Mouse (Mus musculus): ENCODE results near the gene Ccdc82. TPM values are rescaled to one million over a fixed set of nuclear protein-coding genes. Genes with fewer than 3 reads are reported as not detected.
A peak's percentile ranks its signal among the peaks of the same experiment; 100 is the strongest.

Ccdc82 gene
- total RNA-seq (2015; ENCODE audit: low replicate concordance) (27.7 and 28.4 TPM in 2 replicates), total RNA-seq (2017; ENCODE audit: low replicate concordance) (32.6 and 40.8 TPM in 2 replicates)

DNA sequence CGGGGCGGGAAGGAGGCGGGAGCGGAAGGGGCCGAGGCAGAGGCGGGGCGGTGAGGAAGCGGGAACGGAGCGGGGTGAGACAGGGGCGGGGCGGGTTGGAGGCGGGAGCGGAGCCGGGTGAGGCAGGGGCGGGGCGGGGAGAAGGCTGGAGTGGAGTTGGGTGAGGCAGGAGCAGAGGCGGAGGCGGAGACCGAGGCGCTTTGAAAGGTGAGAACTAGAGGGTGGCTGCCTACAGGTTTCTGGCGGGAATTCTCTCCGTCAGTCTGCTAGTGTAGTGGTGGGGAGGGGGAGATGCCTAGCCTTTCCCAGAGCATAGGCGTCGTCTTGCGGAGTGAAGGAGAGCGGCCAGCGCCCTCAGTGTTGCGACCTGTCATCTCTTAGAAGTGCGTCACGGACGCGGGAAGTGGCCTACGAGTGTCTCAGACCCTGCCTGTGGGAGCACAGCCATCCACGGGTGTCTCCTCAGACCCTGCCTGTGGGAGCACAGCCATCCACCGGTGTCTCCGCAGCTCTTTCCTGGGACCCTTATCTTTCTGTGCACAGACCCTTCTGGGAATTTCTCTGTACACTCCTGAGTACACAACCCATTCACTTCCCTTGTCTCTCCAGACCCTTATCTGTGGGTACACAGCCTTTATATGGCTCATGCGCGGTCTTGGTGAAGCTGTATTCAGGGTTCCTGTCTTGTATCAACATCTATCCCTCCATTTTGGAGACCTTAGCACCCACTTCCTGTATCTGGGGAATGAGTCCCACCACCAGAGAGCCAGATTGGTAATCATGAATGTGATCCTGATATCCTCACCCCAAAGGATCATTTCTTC is at the start of gene Ccdc82:
TSS of gene Ccdc82 (plus strand) at position 141 of the 824 bp plus-strand sequence.
- ATAC-seq (replicated peaks; ENCODE audit: low FRiP score, poor library complexity, severe bottlenecking), result peak; percentile 99

DNA sequence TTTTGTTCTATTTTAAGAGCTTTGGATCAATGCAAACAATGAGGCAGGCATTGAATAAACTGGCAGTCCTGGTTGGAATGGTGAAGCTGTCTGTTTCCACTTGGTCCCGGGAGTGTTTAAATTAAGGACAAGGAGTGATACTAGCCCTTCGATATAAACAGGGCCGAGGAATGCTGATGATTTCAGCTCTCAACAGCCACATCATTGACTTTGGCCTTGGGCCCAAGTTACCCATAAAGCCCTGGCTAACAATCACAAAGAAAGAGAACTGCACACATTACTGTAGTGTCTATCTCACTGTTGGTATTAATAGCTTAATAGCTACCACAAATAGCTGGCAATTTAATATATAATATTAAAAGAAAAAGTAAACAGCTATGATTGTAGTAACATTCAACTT is 46.7 kb upstream of the Ccdc82 start:
- no peak for ATAC-seq (replicated peaks; ENCODE audit: low FRiP score, poor library complexity, severe bottlenecking)

DNA sequence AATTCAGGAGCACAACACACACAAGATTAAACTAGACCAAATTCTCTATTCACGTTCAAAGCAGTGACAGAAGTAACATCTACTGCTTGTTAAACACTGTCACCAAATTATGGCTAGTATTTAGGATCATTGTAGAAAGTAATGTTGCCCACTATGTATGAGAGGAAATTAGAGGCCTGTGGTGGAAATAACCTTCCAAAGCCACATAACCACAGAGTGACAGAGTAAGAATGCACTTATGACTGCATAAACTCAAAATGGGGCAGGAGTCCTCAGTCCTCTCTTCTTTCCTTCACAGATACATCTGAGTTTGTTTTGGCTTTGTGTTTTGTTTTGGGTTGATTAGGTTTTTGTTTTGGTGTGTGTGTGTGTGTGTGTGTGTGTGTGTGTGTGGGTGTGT is 43.6 kb upstream of the Ccdc82 start:
- no peak for ATAC-seq (replicated peaks; ENCODE audit: low FRiP score, poor library complexity, severe bottlenecking)

DNA sequence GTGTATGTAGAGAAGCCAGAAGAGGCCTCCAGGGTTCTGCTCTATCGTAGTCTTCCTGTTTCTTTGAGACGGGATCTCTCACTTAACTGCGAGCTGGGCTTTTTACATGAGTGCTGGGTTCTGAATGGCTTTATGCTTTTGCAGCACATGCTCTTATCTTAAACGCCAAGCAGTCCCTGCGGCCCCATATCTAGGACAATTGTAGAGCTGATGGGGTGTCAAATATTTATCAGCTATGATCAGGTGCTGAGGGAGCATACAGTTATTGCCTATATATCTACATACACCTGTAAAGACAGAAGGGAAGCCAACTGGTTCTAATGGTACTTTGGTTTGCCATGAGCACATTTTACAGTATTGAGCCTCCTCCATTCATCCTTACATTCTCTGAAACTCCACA is 43.1 kb upstream of the Ccdc82 start:
- ATAC-seq (replicated peaks; ENCODE audit: low FRiP score, poor library complexity, severe bottlenecking), result no peak

- no peak for ATAC-seq (replicated peaks; ENCODE audit: low FRiP score, poor library complexity, severe bottlenecking)
These were observed 40.4 kb upstream of the Ccdc82 start for GRCm38 (mm10) chr9:13206369-13206768.

DNA sequence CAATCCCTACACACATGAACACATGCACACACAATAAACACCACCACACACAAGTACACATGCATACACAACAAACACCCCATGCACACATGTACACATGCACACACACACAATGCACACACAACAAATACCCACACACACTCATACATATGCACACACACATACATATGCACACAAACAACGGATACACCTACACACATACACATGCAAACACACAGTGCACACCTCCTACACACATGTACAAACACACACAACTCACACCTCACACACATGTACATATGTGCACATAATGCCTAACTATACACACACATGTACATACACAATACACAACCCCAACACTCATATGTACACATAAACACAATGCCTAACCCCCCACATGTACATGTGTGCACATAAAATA is 20.9 kb upstream of the Ccdc82 start:
- no peak for ATAC-seq (replicated peaks; ENCODE audit: low FRiP score, poor library complexity, severe bottlenecking)

GRCm38 (mm10) chr9:13230553-13230952 is 16.2 kb upstream of the Ccdc82 start:
- ATAC-seq (replicated peaks; ENCODE audit: low FRiP score, poor library complexity, severe bottlenecking), result no peak

DNA sequence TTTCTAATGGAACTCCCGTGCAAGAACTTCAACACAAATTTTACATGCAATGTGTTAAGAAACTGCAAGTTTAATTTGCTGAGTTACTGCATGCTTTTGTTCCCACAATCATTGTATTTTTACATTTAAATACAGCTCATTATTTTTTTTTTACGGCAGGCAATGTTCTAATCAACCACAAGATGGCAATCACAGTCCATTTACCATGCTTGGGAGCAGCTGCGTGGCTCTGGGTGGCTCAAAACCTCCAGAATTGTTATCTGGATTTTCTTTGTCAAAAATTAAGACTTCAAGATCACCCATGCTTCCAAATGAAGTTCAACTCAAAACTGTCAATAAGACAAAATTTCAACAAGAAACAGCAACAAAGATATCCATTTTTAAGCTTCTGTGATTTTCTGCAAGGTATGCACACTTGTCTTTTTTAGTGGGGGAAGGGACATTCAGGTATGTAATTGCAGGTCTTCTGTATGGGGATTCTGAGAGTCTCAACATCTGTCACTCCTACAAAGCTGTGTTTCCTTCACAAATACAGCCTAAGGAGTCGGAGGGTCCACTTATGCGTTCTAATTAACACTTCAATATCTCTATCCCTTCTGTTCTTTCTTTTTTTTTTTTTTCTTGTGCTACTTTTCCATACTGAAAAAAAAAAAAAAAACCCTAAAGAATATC is 15.1 kb upstream of the Ccdc82 start:
- no peak for ATAC-seq (replicated peaks; ENCODE audit: low FRiP score, poor library complexity, severe bottlenecking)

GRCm38 (mm10) chr9:13242321-13242720 is 4.4 kb upstream of the Ccdc82 start:
- no peak for ATAC-seq (replicated peaks; ENCODE audit: low FRiP score, poor library complexity, severe bottlenecking)

DNA sequence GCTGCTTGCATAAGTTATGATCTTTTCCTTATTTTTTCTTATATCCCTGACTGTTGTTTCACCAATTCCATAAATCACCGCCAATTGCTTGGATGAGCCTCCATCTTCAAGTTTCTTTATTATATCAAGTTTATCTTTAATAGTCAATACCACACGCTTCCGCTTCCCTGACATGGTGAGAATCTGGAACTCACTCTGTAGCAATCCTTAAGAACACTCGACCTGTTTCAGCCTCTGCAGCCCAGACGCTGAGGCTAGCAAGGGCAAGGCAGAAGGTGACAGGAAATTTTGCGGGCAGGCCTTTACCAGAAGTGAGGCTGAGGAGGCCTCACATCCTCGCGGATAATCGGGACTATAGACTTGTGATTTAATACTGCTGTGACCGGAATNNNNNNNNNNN is 1.3 kb upstream of the Ccdc82 start, which contains the start of gene Jrkl:
TSS of gene Jrkl (minus strand) at position 349 of the 400 bp plus-strand sequence.
- peak; percentile 40; the same call in 1 of the 2 replicates for ATAC-seq (replicated peaks; ENCODE audit: low FRiP score, poor library complexity, severe bottlenecking)

DNA sequence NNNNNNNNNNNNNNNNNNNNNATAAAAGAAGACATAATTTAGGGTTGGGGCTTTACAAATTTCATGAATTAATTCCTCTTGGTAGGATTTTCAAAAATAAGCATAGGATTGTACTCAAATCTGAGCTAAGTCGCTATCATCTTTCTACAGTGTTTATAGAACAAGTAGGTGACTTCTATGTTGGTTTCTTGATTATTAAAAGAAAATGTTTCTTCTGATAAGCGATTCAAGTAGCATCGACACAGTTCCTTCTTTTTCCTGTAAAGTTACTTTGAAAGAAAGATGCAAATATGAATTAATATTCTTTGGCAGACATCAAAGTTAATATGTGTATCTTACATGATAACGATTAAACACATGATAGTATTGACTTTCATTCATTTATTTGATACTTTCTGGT is 1.3 kb downstream of the Ccdc82 start:
- ATAC-seq (replicated peaks; ENCODE audit: low FRiP score, poor library complexity, severe bottlenecking), result no peak

DNA sequence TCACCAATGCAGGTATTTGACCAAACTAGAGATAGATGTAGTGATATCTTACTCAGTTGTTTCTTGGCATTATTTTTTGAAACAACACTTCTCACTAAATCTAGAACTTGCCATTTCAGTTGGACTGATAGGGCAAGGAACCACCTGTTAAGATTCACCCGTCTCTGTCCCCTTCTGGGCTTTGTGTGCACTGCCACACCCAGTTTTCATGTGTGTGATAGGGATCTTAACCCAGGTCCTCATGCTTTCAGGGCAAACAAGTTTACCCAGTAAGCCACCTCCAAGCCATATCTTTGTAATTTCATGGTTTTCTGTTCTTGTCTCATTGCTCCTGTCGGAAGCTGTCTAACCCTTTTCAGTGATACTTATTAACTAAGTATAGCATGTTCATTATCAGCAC is 4.5 kb downstream of the Ccdc82 start:
- ATAC-seq (replicated peaks; ENCODE audit: low FRiP score, poor library complexity, severe bottlenecking), result no peak

GRCm38 (mm10) chr9:13256726-13257125 is 10.0 kb downstream of the Ccdc82 start:
- ATAC-seq (replicated peaks; ENCODE audit: low FRiP score, poor library complexity, severe bottlenecking), result no peak

DNA sequence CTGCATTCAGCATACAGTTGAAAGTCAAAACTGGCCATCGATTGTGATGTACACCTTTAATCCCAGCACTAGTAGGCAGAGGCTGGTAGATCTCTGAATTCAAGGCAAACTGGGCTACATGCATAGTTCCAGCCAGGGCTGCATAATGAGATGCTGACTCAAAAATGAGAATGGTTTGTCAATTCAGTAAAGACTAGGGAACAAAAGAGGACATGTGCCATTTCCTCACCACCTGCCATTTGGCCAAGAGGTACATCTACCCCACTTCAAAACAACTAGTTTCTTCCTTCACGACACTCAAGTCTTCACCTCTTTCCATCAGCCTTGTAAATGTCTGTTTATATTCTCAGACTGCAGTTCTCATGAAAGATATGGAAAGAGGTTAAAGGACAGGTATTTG is 11.4 kb downstream of the Ccdc82 start:
- no peak for ATAC-seq (replicated peaks; ENCODE audit: low FRiP score, poor library complexity, severe bottlenecking)

GRCm38 (mm10) chr9:13260980-13261379 is 14.2 kb downstream of the Ccdc82 start:
- no peak for ATAC-seq (replicated peaks; ENCODE audit: low FRiP score, poor library complexity, severe bottlenecking)

- ATAC-seq (replicated peaks; ENCODE audit: low FRiP score, poor library complexity, severe bottlenecking), result no peak
These were observed 26.5 kb downstream of the Ccdc82 start for GRCm38 (mm10) chr9:13273219-13273618.

DNA sequence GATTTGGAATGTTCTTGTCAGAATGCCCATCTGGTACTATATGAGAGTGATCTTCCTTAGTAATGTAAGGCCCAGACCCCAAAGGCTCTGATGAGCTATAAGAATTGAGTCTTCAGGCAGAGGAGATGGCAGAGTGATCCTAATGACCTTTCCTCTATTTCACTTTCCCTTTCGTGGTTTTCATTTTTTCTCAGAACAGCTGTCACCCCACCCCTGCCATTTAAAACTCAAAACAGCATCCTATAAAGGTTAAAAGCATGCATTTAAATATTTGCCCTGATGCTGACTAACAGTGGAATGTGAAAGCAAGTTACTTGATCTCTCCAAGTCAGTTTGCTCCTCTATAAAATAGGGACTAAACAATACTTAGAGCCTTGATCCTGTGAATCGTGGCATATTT is 40.7 kb downstream of the Ccdc82 start:
- no peak for ATAC-seq (replicated peaks; ENCODE audit: low FRiP score, poor library complexity, severe bottlenecking)

DNA sequence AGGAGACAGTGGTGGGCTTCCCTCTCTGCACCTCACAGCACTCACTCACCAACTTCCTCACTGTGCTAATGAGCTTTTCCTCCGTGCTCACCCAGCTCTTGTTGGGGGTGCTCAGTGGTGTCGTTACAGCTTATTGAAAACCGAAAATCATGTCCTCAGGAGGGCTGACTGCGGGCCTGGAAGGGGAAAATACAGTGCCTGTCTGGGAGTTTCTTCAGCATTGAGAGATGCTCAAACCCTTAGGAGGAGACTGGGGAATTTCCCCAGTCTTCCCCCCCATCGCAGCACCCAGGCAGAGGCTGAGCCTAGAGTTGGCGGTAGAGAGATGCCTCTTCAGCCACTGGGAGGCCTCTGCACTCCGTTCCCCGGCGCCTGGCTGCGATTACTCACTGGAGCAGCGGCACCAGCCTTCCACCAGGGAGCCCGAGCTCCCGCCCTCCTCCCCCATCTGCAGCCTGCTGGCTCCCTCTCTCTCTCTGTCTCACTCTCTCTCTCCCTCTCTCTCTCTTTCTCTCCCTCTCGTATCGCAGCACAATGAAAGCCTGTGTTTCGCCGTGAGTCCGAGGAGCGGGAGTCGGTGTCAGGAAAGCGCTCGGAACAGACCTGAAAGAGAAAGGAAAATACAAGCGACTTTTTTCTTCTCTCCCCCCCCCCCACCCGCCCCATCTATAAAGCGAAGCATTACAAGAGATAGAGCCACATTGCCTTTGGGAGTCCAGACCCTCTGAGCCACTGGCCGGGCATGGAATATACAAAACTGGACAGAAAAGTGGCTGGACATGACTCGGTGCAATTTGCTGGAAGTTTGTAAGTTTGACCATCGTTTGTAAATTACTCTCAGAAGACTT is 49.7 kb downstream of the Ccdc82 start:
- peak; percentile 77 for ATAC-seq (replicated peaks; ENCODE audit: low FRiP score, poor library complexity, severe bottlenecking)

DNA sequence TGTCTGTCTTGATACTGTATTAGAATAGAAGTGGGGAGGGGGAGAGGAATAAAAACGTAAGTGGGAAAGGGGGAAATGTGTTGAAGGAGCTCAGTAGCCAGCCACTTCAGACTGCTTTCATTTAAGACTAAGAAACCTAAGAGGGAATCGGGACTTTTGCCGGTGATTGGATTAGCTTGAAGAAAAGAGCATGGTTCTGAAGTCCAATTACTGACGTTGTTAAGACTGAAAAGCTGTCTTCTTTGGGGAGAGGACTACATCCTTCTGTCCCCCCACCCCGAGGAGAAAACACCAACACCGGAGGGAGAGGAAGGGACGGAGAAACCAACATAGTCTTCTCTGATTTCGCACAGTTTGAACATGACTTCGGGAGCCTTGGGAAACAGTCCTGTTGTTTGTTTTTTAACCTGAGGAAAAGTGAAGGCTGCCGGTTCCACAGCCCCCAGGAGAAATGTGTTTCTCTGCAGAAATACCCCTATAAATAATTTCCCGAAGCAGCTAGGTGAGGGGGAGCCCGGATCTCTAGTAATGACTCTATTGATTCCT is 50.4 kb downstream of the Ccdc82 start:
- ATAC-seq (replicated peaks; ENCODE audit: low FRiP score, poor library complexity, severe bottlenecking), result no peak
